Mouse (Mus musculus): ENCODE measurements at regions not wholly inside any gene's neighbourhood (a gene's known extent, or its start where the extent isn't known, plus 50 kb on each side); places are given as distances from the start of the nearest gene placed in this dataset.

DNA sequence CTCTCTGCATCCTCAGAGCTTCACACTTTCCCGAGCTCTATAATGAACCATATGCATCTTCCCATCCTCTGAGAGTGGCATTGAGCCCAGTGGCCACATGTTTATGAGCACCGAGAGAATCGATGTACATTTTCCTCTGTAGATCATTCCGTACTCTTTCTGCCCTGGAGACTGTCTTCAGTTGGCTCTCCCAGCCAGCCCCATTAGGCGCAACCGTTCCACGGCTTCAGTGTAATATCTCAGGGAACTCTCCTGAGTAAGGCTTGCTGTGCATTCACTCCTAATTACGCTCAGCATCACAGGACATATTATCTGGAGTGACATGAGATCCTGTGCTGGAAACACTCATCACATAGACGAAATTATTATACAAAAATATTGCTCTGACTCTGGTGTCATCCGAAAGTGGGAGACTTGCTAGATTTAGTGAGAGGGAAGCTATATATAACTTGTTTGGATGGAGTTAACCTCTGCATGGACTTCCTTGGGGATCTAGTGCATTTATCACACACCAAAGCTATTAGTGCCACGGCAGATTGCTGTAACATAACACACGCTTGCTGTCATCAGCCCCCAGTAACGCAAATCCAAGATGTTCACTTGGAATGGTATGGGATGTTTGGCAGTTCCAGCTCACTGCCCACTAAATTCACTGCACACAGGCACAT, 83.4 kb upstream of the Cxcl12 start:
- Histone ChIP-seq H3K4me1 (replicated peaks; ENCODE audit: low read depth, low read length) (0 out of 2 replicates have a peak, but pooled peaks cover 3% of the 10 kb centered on the region), H3K9me3 (ENCODE audit: low read length) (no peaks in the 10 kb centered on the region), H3K4me3 (replicated peaks; ENCODE audit: low read length) (no peak overlapping the region), H3K36me3 (ENCODE audit: insufficient read depth, low read length) (no peaks in the 10 kb centered on the region), H3K27me3 (ENCODE audit: insufficient read depth, low read length) (peaks cover 18% of the 10 kb centered on the region)
- no peak for TF ChIP-seq POU5F1 (IDR thresholded peaks at IDR 0.05; ENCODE audit: borderline replicate concordance, low read length)
- no peak for TF ChIP-seq NANOG (IDR thresholded peaks at IDR 0.05; ENCODE audit: borderline replicate concordance, low read length)
- TF ChIP-seq CTCF (conservative IDR thresholded peaks at IDR 0.05; ENCODE audit: low read length) = no peak

DNA sequence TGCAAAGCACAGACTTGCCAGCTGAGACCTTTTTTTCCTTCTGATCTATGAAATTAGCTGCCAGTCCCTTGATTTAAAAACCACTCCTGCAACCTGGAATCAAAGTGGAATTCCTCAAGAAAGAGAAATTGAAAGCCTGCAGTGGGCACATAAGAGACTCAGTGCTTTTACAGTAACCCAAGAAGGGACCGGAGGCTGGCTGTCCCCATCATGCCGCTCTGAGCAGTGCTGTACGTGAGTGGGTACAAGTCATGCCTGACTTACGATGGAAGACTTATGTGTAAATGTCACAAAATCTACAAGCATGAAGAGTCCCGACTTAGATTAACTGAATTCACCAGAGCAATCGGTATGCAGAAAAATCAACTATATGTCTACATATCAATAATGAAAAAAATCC, 73.6 kb upstream of the Cxcl12 start:
- no peaks in the 10 kb centered on the region for H3K9me3 ChIP-seq (ENCODE audit: low read length)
- no peak overlapping the region for H3K4me3 ChIP-seq (replicated peaks; ENCODE audit: low read length)
- no peaks in the 10 kb centered on the region for H3K4me1 ChIP-seq (replicated peaks; ENCODE audit: low read depth, low read length)
- H3K27me3 ChIP-seq (ENCODE audit: insufficient read depth, low read length) = no peaks in the 10 kb centered on the region
- H3K36me3 ChIP-seq (ENCODE audit: insufficient read depth, low read length) = no peaks in the 10 kb centered on the region
- TF ChIP-seq POU5F1 (IDR thresholded peaks at IDR 0.05; ENCODE audit: borderline replicate concordance, low read length) (no peak), CTCF (conservative IDR thresholded peaks at IDR 0.05; ENCODE audit: low read length) (no peak), NANOG (IDR thresholded peaks at IDR 0.05; ENCODE audit: borderline replicate concordance, low read length) (no peak)

DNA sequence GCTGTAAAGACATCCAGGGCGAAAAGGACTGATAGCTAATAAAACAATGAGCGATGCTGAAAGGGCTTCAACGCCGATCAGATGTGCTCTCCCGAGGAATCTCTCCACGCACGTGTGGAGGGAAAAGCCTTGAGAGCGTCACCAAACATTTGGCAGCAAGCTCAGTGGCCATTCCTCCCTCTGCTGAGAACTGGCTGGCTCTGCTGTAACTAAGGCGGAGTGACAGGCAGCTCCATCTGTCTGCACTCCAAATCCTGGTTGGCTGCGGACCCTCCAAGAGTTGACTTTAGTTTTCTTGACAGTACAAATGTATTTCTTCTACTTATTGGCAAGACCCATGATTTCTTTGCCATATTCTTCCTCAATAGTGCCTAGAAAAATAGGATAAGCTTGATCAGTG, 68.5 kb upstream of the Cxcl12 start:
- H3K4me1 ChIP-seq (replicated peaks; ENCODE audit: low read depth, low read length) = no peaks in the 10 kb centered on the region
- no peaks in the 10 kb centered on the region for H3K27me3 ChIP-seq (ENCODE audit: insufficient read depth, low read length)
- H3K36me3 ChIP-seq (ENCODE audit: insufficient read depth, low read length) = no peaks in the 10 kb centered on the region
- H3K4me3 ChIP-seq (replicated peaks; ENCODE audit: low read length) = no peak overlapping the region
- H3K9me3 ChIP-seq (ENCODE audit: low read length) = peaks cover 10% of the 10 kb centered on the region; the same call in 1 of the 2 replicates
- TF ChIP-seq NANOG (IDR thresholded peaks at IDR 0.05; ENCODE audit: borderline replicate concordance, low read length) (no peak), CTCF (conservative IDR thresholded peaks at IDR 0.05; ENCODE audit: low read length) (no peak), POU5F1 (IDR thresholded peaks at IDR 0.05; ENCODE audit: borderline replicate concordance, low read length) (no peak)

DNA sequence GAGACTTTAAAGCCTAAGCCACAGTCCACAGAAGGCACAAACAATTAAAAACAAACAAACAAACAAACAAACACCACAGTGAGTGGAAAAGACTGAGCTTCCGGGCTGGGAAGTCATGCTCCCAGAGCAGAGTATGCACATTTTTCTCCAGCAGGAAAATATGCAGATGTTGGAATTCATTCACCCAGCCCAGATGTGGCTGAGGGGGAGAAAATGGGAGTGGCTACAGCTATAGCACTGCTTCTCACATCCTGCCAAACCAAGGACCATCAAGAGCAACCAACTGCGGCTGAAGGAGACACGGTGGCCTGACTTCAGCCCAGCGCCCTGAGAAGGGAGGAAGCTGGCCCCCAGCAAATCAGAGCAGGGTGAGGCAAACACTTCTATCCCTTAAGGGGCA, 65.6 kb upstream of the Cxcl12 start:
- Histone ChIP-seq H3K27me3 (ENCODE audit: insufficient read depth, low read length) (no peaks in the 10 kb centered on the region), H3K36me3 (ENCODE audit: insufficient read depth, low read length) (no peaks in the 10 kb centered on the region), H3K4me1 (replicated peaks; ENCODE audit: low read depth, low read length) (no peaks in the 10 kb centered on the region), H3K9me3 (ENCODE audit: low read length) (peaks cover 10% of the 10 kb centered on the region; the same call in 1 of the 2 replicates), H3K4me3 (replicated peaks; ENCODE audit: low read length) (no peak overlapping the region)
- TF ChIP-seq CTCF (conservative IDR thresholded peaks at IDR 0.05; ENCODE audit: low read length) (no peak), POU5F1 (IDR thresholded peaks at IDR 0.05; ENCODE audit: borderline replicate concordance, low read length) (no peak)

DNA sequence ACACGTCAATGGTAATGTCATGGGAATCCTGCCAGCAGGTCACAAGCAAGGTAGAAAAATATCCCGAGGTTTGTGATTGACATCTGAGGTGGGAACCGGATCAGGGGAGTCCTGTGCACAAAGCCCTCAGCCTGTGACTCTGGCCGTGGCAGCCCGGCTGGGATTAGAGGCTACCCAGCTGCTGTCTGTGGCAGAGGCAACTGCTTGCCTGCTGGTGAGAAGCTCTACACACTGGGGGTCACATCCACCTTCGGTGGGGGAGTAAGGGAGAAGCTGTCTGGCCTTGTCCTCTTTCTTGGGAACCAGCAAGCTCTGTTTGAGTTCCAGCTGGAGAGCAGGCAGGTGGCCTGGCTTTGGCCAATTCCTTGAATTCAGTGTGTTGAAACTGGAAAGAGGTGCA, 64.3 kb upstream of the Cxcl12 start:
- no peaks in the 10 kb centered on the region for H3K27me3 ChIP-seq (ENCODE audit: insufficient read depth, low read length)
- H3K4me1 ChIP-seq (replicated peaks; ENCODE audit: low read depth, low read length) = no peaks in the 10 kb centered on the region
- TF ChIP-seq CTCF (conservative IDR thresholded peaks at IDR 0.05; ENCODE audit: low read length) = no peak
- TF ChIP-seq POU5F1 (IDR thresholded peaks at IDR 0.05; ENCODE audit: borderline replicate concordance, low read length) = no peak
- no peak for TF ChIP-seq NANOG (IDR thresholded peaks at IDR 0.05; ENCODE audit: borderline replicate concordance, low read length)
- no peaks in the 10 kb centered on the region for H3K36me3 ChIP-seq (ENCODE audit: insufficient read depth, low read length)
- H3K9me3 ChIP-seq (ENCODE audit: low read length) = peaks cover 10% of the 10 kb centered on the region; the same call in 1 of the 2 replicates
- no peak overlapping the region for H3K4me3 ChIP-seq (replicated peaks; ENCODE audit: low read length)

DNA sequence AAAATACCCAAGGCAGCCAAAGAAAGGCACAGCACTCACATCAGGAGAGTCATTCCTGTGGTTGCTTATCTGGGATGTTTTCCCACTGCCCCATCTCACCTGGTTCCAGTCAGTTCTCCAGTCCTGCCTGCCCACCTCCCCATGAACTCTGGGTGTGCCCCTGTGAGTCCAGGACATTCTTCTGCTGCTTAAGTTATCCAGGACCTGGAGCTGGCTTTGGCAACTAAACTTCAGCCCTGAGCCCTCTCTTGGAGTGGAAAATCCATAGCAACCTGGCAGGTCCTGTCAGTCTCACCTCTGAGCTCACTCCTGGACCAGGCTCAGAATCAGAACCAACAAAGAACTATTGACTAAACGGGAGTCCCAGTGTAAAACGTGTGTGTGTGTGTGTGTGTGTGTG, 63.9 kb upstream of the Cxcl12 start:
- Histone ChIP-seq H3K27me3 (ENCODE audit: insufficient read depth, low read length) (no peaks in the 10 kb centered on the region), H3K4me3 (replicated peaks; ENCODE audit: low read length) (no peak overlapping the region), H3K9me3 (ENCODE audit: low read length) (peaks cover 10% of the 10 kb centered on the region; the same call in 1 of the 2 replicates), H3K36me3 (ENCODE audit: insufficient read depth, low read length) (no peaks in the 10 kb centered on the region), H3K4me1 (replicated peaks; ENCODE audit: low read depth, low read length) (no peaks in the 10 kb centered on the region)
- no peak for TF ChIP-seq NANOG (IDR thresholded peaks at IDR 0.05; ENCODE audit: borderline replicate concordance, low read length)
- TF ChIP-seq POU5F1 (IDR thresholded peaks at IDR 0.05; ENCODE audit: borderline replicate concordance, low read length) = no peak
- no peak for TF ChIP-seq CTCF (conservative IDR thresholded peaks at IDR 0.05; ENCODE audit: low read length)

DNA sequence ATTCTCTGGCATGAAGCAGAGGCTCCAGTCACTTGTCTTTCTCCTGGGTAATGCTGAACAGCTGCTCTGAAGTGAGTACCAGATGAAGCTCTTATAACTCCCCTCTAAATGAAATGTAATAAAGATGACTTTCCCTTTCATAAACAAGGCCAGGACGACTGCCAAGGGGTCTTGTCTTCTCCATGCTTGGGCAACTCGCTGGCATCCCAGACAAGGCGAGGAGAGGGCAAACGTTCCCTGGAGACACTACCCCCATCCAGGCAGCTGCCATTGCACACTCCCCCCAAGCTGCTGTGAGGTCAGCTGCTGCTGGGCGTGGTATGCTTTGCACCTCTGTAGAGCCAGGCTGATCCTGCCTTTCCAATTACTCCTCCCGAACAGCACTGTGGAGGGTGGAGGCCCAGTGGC, 63.1 kb upstream of the Cxcl12 start:
- no peak for TF ChIP-seq CTCF (conservative IDR thresholded peaks at IDR 0.05; ENCODE audit: low read length)
- TF ChIP-seq POU5F1 (IDR thresholded peaks at IDR 0.05; ENCODE audit: borderline replicate concordance, low read length) = no peak
- no peak for TF ChIP-seq NANOG (IDR thresholded peaks at IDR 0.05; ENCODE audit: borderline replicate concordance, low read length)
- Histone ChIP-seq H3K27me3 (ENCODE audit: insufficient read depth, low read length) (no peaks in the 10 kb centered on the region), H3K4me3 (replicated peaks; ENCODE audit: low read length) (no peak overlapping the region), H3K9me3 (ENCODE audit: low read length) (peaks cover 10% of the 10 kb centered on the region; the same call in 1 of the 2 replicates), H3K4me1 (replicated peaks; ENCODE audit: low read depth, low read length) (no peaks in the 10 kb centered on the region), H3K36me3 (ENCODE audit: insufficient read depth, low read length) (no peaks in the 10 kb centered on the region)

DNA sequence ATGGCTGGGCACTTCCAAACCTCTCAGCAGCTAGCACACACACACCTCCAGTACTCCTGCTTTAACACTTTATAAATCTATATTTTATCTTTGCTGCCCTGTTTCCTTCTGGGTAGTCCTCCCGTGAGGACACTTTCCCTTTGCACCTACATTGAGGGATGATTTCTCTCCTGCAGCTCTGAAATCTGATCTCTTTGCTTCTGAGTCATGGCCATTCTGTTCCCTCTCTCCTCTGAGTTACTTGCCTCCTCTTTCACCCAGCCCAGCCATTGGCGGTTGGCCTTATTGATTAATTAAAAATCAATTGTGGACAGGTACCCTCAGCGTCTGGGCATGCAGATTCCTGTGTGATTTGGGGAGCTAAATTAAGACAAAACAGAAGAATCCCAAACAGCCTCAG, 58.0 kb upstream of the Cxcl12 start:
- Histone ChIP-seq H3K4me1 (replicated peaks; ENCODE audit: low read depth, low read length) (no peaks in the 10 kb centered on the region), H3K36me3 (ENCODE audit: insufficient read depth, low read length) (no peaks in the 10 kb centered on the region), H3K9me3 (ENCODE audit: low read length) (no peaks in the 10 kb centered on the region), H3K4me3 (replicated peaks; ENCODE audit: low read length) (no peak overlapping the region), H3K27me3 (ENCODE audit: insufficient read depth, low read length) (no peaks in the 10 kb centered on the region)
- TF ChIP-seq CTCF (conservative IDR thresholded peaks at IDR 0.05; ENCODE audit: low read length) = no peak

DNA sequence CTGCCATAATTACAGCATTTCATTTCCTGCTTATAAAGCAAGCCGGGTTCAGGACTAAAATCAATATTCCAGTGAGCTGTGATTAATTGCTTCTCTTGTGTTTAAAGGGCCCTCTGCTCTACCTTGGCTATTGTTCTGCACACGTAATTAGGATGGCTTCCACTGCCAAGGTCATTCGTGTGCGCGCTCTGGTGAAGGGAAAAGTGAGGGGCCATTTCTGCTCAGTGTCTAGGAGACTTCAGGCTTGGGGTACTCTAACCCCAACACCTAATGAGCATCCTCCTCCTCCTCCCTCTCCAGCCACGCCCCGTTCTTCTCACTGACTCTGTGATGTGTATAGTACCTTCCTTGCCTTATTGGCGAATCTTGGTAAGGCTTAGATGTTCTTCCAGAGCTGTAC, 53.5 kb upstream of the Cxcl12 start:
- no peaks in the 10 kb centered on the region for H3K36me3 ChIP-seq (ENCODE audit: insufficient read depth, low read length)
- no peak for TF ChIP-seq CTCF (conservative IDR thresholded peaks at IDR 0.05; ENCODE audit: low read length)
- TF ChIP-seq NANOG (IDR thresholded peaks at IDR 0.05; ENCODE audit: borderline replicate concordance, low read length) = no peak
- TF ChIP-seq POU5F1 (IDR thresholded peaks at IDR 0.05; ENCODE audit: borderline replicate concordance, low read length) = no peak

More for the DNA sequence above, 53.5 kb upstream of the Cxcl12 start:
- no peaks in the 10 kb centered on the region for H3K9me3 ChIP-seq (ENCODE audit: low read length)
- no peaks in the 10 kb centered on the region for H3K27me3 ChIP-seq (ENCODE audit: insufficient read depth, low read length)
- H3K4me3 ChIP-seq (replicated peaks; ENCODE audit: low read length) = no peak overlapping the region
- no peaks in the 10 kb centered on the region for H3K4me1 ChIP-seq (replicated peaks; ENCODE audit: low read depth, low read length)

Measured in E14TG2a.4 (cell line).